Mouse (Mus musculus): ENCODE results near the gene Nefh. TPM values are rescaled to one million over a fixed set of nuclear protein-coding genes. Genes with fewer than 3 reads are reported as not detected.

Gene Nefh
- total RNA-seq, 2 experiments from 2014 or later: not detected

- intact Hi-C loops (cut with DNase I): no loop called here
- H3K4me3 ChIP-seq: no peak overlapping the region
- no peak for TF ChIP-seq CTCF (IDR thresholded peaks at IDR 0.05)
- DNase-seq: no peak
- H3K27ac ChIP-seq: no peak overlapping the region
Observed at GRCm38 (mm10) chr11:4973871-4974256, 26.0 kb upstream of the Nefh start.

GRCm38 (mm10) chr11:4972967-4973870 is 25.4 kb upstream of the Nefh start:
- Histone ChIP-seq H3K4me3 (no peak overlapping the region), H3K27ac (no peak overlapping the region)
- intact Hi-C loops (cut with DNase I): no loop called here
- peak; percentile 74 for TF ChIP-seq CTCF (IDR thresholded peaks at IDR 0.05)
- peak; percentile 54 for DNase-seq

GRCm38 (mm10) chr11:4968376-4968775 is 20.5 kb upstream of the Nefh start:
- H3K27ac ChIP-seq: no peak overlapping the region
- peak; percentile 78 for DNase-seq
- no peak for TF ChIP-seq CTCF (IDR thresholded peaks at IDR 0.05)
- no peak overlapping the region for H3K4me3 ChIP-seq
- intact Hi-C loops (cut with DNase I): no loop called here

GRCm38 (mm10) chr11:4967549-4967948 is 19.7 kb upstream of the Nefh start:
- no peak for TF ChIP-seq CTCF (IDR thresholded peaks at IDR 0.05)
- Histone ChIP-seq H3K4me3 (no peak overlapping the region), H3K27ac (no peak overlapping the region)
- no peak for DNase-seq
- intact Hi-C loops (cut with DNase I): no loop called here

- no peak for TF ChIP-seq CTCF (IDR thresholded peaks at IDR 0.05)
- intact Hi-C loops (cut with DNase I): no loop called here
- no peak for DNase-seq
- Histone ChIP-seq H3K27ac (no peak overlapping the region), H3K4me3 (no peak overlapping the region)
Observed at GRCm38 (mm10) chr11:4966888-4967287, 19.0 kb upstream of the Nefh start.

- intact Hi-C loops (cut with DNase I): no loop called here
- no peak overlapping the region for H3K27ac ChIP-seq
- no peak for TF ChIP-seq CTCF (IDR thresholded peaks at IDR 0.05)
- H3K4me3 ChIP-seq: no peak overlapping the region
- DNase-seq: no peak
Observed at GRCm38 (mm10) chr11:4966325-4966724, 18.5 kb upstream of the Nefh start.

GRCm38 (mm10) chr11:4963099-4963808 is 15.4 kb upstream of the Nefh start:
- H3K4me3 ChIP-seq: no peak overlapping the region
- TF ChIP-seq CTCF (IDR thresholded peaks at IDR 0.05): no peak
- H3K27ac ChIP-seq: no peak overlapping the region
- peak; percentile 31 for DNase-seq
- intact Hi-C loops (cut with DNase I): no loop called here

- peak; percentile 31 for DNase-seq
- no peak overlapping the region for H3K4me3 ChIP-seq
- no peak overlapping the region for H3K27ac ChIP-seq
- TF ChIP-seq CTCF (IDR thresholded peaks at IDR 0.05): no peak
- intact Hi-C loops (cut with DNase I): no loop called here
Observed at GRCm38 (mm10) chr11:4953918-4954317, 6.1 kb upstream of the Nefh start.

GRCm38 (mm10) chr11:4953401-4953800 is 5.5 kb upstream of the Nefh start:
- H3K27ac ChIP-seq: no peak overlapping the region
- DNase-seq: no peak
- intact Hi-C loops (cut with DNase I): no loop called here
- H3K4me3 ChIP-seq: no peak overlapping the region
- no peak for TF ChIP-seq CTCF (IDR thresholded peaks at IDR 0.05)

GRCm38 (mm10) chr11:4949256-4950044 is 1.6 kb upstream of the Nefh start:
- DNase-seq: peak; percentile 32
- no peak for TF ChIP-seq CTCF (IDR thresholded peaks at IDR 0.05)
- intact Hi-C loops (cut with DNase I): no loop called here
- Histone ChIP-seq H3K4me3 (no peak overlapping the region), H3K27ac (no peak overlapping the region)

GRCm38 (mm10) chr11:4948792-4949191 is 928 bp upstream of the Nefh start:
- intact Hi-C loops (cut with DNase I): no loop called here
- H3K4me3 ChIP-seq: no peak overlapping the region
- DNase-seq: no peak
- no peak for TF ChIP-seq CTCF (IDR thresholded peaks at IDR 0.05)
- H3K27ac ChIP-seq: no peak overlapping the region

GRCm38 (mm10) chr11:4946947-4947812 is 684 bp downstream of the Nefh start:
- DNase-seq: peak; percentile 66
- Histone ChIP-seq H3K4me3 (peak overlapping the region; percentile 69), H3K27ac (no peak overlapping the region)
- TF ChIP-seq CTCF (IDR thresholded peaks at IDR 0.05): peak; percentile 30; the same call in 1 of the 2 replicates
- intact Hi-C loops (cut with DNase I): no loop called here
